Mouse (Mus musculus) limb, embryonic 13.5 days (tissue): Measurements from ENCODE around the gene Csrnp1. TPM values are rescaled to one million over a fixed set of nuclear protein-coding genes. Genes with fewer than 3 reads are reported as not detected.

ENCODE experiments used
- ATAC-seq: fragments of 200-750 bp; cut with Nextera tagmentation; 2 replicates; pipeline ENCODE4 v1.8.0; 2017; ENCODE audit warnings: low read depth, moderate number of reproducible peaks, moderate TSS enrichment; ENCODE audit not compliant: low FRiP score
- H3K27ac ChIP-seq: fragments of 300-500 bp; sonication (generic); 2 replicates; pipeline ENCODE4 v1.5.1; 2015; ENCODE audit warnings: inconsistent platforms, mild to moderate bottlenecking, moderate library complexity
- H3K27me3 ChIP-seq: fragments of 300-500 bp; sonication (generic); 2 replicates; pipeline ENCODE4 v1.6.1; 2015; ENCODE audit warnings: mild to moderate bottlenecking, inconsistent platforms
- H3K36me3 ChIP-seq: fragments of 300-500 bp; sonication (generic); 2 replicates; pipeline ENCODE4 v1.6.1; 2015; ENCODE audit warnings: inconsistent platforms, mild to moderate bottlenecking, moderate library complexity
- H3K4me1 ChIP-seq: fragments of 300-500 bp; sonication (generic); 2 replicates; pipeline ENCODE4 v1.6.1; 2015; ENCODE audit warnings: inconsistent platforms
- H3K4me2 ChIP-seq: fragments of 300-500 bp; sonication (generic); replicated peaks from 2 replicates; pipeline ENCODE4 v1.6.1; 2015; ENCODE audit warnings: inconsistent platforms, mild to moderate bottlenecking, moderate library complexity
- H3K4me3 ChIP-seq: fragments of 300-500 bp; sonication (generic); 2 replicates; pipeline ENCODE4 v1.5.1; 2015; ENCODE audit warnings: moderate library complexity, mild to moderate bottlenecking, inconsistent platforms
- H3K9ac ChIP-seq: fragments of 300-500 bp; sonication (generic); 2 replicates; pipeline ENCODE4 v1.6.1; 2015; ENCODE audit warnings: mild to moderate bottlenecking, inconsistent platforms
- H3K9me3 ChIP-seq: fragments of 300-500 bp; sonication (generic); 2 replicates; pipeline ENCODE4 v1.6.1; 2016; ENCODE audit warnings: inconsistent platforms
- WGBS: fragments of 180-500 bp; shearing (Covaris S2); methylation state at CpG from one replicate; pipeline ENCODE4 v1.1.7; 2015; 5-methylcytosine and 5-hydroxymethylcytosine counted together
- polyA plus RNA-seq: library from polyadenylated mRNA; unstranded; fragments of >200 nt; fragmentation: Nextera tagmentation; extraction: Ambion mirVana; gene quantifications from 2 replicates; pipeline ENCODE4 v1.2.1, GENCODE M21; 2015

Gene Csrnp1
- polyA plus RNA-seq, 1 experiment from 2014 or later, result 4.5 TPM

DNA sequence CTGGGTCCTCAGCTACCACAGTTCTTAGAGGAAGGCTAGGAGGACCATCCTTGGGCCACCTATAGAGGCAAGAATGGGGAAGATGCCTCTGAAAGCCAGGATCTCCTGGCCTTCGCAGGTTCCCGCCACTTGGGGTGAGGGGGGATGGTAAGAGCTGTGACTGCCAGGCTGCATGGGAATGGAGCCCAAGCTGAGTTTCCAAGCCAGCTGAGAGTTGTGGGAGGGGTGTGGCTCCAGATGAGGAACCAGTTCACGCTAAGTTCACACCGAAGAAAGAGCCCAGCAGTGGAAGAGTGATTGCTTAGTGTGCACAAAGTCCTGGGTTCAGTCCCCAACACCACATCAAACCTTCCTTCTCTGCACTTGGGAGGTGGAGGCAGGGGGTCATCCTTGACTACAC, 22.2 kb downstream of the Csrnp1 start:
- H3K27me3 ChIP-seq, result no peaks in the 10 kb centered on the region
- no peak overlapping the region for H3K4me2 ChIP-seq
- peaks cover 10% of the 10 kb centered on the region for H3K4me1 ChIP-seq
- no peaks in the 10 kb centered on the region for H3K9me3 ChIP-seq
- no peak overlapping the region for H3K27ac ChIP-seq
- H3K36me3 ChIP-seq, result no peaks in the 10 kb centered on the region
- 65% methylated on average over 4 of the region's 4 CpGs for WGBS
- no peak overlapping the region for H3K4me3 ChIP-seq
- ATAC-seq, result no peak
- H3K9ac ChIP-seq, result no peak overlapping the region

DNA sequence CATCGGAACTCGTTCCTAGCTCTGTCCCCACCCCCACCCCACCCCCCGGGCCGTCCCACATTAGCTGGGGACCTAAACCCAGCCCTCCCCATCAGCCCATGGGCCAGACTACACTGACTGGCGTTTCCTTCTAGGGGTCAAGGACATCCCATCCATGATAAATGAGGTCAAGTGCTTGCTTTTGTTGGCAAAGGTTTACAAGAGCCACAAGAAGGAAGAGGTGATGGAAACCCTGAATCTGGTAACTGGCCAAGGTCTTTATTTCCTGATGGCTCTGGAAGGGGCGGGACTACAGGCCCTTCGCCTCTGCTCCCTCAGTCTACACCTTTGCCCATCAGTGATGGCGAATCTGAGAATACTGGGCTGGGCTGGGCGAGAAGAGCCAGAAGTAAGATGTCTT, 25.6 kb downstream of the Csrnp1 start:
- Histone ChIP-seq H3K9ac (no peak overlapping the region), H3K4me2 (no peak overlapping the region), H3K4me3 (no peak overlapping the region), H3K36me3 (no peaks in the 10 kb centered on the region), H3K27me3 (no peaks in the 10 kb centered on the region), H3K9me3 (no peaks in the 10 kb centered on the region), H3K27ac (no peak overlapping the region), H3K4me1 (peaks cover 10% of the 10 kb centered on the region)
- WGBS, result 84% methylated on average over 9 of the region's 9 CpGs
- no peak for ATAC-seq

DNA sequence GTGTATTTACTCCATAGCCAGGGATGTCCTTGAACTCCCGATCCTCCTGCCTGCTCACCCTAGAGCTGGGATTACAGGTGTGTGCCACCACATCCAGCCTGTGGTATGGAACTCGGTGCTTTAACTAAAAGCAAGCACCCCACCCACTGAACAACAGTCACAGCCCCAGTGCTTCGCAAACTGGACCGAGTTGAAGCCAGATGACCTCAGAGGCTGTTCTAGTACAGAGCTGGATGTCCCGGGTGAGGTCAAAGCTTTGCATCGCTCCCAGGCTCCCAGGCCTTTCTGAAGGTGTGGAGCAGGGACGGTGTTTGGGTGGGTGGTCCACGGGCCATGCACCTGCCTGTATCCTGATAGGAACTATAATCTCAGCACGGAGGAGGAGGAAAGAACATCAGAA, 33.1 kb downstream of the Csrnp1 start:
- no peak overlapping the region for H3K27ac ChIP-seq
- no peak overlapping the region for H3K4me2 ChIP-seq
- no peak overlapping the region for H3K9ac ChIP-seq
- WGBS, result 86% methylated on average over 9 of the region's 9 CpGs
- H3K4me3 ChIP-seq, result no peak overlapping the region
- 0 out of 2 replicates have a peak, but pooled peaks cover 6% of the 10 kb centered on the region for H3K4me1 ChIP-seq
- H3K27me3 ChIP-seq, result no peaks in the 10 kb centered on the region
- ATAC-seq, result no peak
- H3K36me3 ChIP-seq, result no peaks in the 10 kb centered on the region
- no peaks in the 10 kb centered on the region for H3K9me3 ChIP-seq

DNA sequence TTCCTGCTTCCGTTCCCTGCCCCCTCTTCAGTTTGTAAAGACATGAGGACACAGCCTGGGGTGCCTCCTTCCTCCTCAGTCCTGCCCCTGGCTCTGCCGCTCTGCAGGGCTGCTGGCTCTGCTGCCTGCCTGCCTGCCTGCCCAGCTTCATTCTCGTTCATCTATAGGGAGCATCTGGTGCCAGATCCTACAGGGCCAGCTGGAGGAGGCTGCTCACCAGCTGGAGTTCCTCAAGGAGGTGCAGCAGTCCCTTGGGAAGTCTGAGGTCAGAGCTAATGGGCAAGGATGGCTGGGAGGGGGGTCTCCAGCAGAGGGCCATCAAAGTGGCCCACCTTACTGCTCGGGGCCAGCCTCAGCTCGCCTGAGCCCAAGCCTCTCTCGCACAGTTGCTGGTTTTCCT, 34.0 kb downstream of the Csrnp1 start:
- Histone ChIP-seq H3K36me3 (no peaks in the 10 kb centered on the region), H3K4me3 (no peak overlapping the region), H3K9me3 (no peaks in the 10 kb centered on the region), H3K9ac (peak overlapping the region; percentile 35; the same call in 1 of the 2 replicates), H3K4me2 (no peak overlapping the region), H3K27ac (no peak overlapping the region), H3K27me3 (no peaks in the 10 kb centered on the region), H3K4me1 (0 out of 2 replicates have a peak, but pooled peaks cover 6% of the 10 kb centered on the region)
- ATAC-seq, result no peak
- WGBS, result 25% methylated on average over 6 of the region's 6 CpGs

DNA sequence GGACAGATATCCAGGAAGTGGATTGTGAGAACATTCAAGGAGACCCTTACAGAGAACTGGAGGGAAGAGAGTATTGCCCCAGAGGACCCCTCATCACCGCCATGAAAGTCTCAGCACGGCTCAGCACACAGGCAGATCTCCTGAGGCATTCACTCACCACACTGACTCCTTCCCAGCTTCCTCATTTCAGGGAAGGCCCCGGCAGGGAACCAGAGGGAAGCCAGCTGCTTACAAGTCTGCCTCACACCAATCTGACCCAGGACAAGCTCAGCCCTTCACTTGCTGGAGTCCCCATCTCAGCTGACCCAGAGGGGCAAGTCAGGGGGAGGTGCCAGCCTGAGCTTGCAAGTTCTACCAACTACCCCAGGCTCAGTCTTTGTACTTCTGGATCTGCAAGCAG, 35.7 kb downstream of the Csrnp1 start:
- H3K27me3 ChIP-seq, result no peaks in the 10 kb centered on the region
- 0 out of 2 replicates have a peak, but pooled peaks cover 6% of the 10 kb centered on the region for H3K4me1 ChIP-seq
- WGBS, result 55% methylated on average over 3 of the region's 3 CpGs
- no peak for ATAC-seq
- H3K27ac ChIP-seq, result no peak overlapping the region
- H3K9ac ChIP-seq, result no peak overlapping the region
- H3K4me3 ChIP-seq, result no peak overlapping the region
- H3K9me3 ChIP-seq, result no peaks in the 10 kb centered on the region
- no peaks in the 10 kb centered on the region for H3K36me3 ChIP-seq
- no peak overlapping the region for H3K4me2 ChIP-seq

DNA sequence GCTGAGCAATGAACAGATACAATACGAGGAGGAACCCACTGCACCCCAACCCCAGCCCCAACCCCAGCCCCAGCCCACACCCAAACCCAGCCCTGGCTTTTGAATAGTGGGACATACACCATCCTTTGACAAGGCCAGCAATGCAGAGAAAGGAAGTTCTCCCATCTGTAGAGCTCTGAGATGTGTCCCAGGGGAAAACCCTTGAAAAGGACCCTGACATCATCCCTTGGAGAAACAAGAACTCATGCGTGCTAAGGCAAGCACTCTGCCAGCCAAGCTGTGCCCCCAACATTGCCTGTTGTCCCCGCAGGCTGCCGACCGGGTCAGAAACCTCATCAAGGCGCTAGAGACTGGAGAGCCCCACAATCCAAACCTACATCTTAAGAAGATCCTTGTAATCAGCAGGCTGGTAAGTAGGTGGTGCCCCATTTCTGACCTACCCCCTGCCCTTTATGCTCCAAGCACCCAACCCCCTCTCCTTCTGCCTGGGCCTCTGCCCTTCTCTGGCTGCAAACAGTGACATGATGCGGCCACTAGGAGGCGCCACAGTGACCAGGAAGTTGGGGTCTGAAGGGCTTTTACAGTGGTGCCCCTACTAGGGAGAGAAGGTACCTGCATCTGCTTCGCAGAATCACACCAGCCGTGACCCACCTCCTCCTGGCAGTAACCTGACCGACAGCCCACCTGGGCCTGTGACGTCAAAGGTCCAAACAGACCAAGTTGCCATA, 39.1 kb downstream of the Csrnp1 start:
- peaks cover 16% of the 10 kb centered on the region for H3K4me1 ChIP-seq
- H3K36me3 ChIP-seq, result no peaks in the 10 kb centered on the region
- H3K27me3 ChIP-seq, result no peaks in the 10 kb centered on the region
- H3K27ac ChIP-seq, result no peak overlapping the region
- no peak for ATAC-seq
- H3K4me3 ChIP-seq, result no peak overlapping the region
- no peak overlapping the region for H3K9ac ChIP-seq
- no peaks in the 10 kb centered on the region for H3K9me3 ChIP-seq
- 75% methylated on average over 12 of the region's 12 CpGs for WGBS
- H3K4me2 ChIP-seq, result no peak overlapping the region

DNA sequence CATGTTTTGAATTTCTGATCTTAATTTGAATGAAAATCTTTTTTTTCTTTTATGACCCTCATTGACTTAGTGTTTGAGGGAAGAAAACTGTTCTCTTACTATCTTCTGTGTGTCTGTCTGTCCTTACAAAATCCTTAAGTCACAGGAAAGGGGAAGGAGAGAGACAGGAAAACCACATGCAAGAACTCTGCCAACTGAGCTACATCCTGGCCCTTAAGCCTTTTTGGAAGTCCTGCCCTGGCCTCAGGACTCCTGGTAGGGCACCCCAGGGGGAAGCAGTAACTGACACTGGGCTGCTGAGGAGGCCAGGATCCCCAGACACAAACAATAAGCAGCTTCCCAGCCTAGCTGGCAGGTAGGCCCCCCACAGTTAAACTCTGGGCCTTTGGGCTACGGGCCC, 41.1 kb downstream of the Csrnp1 start:
- Histone ChIP-seq H3K4me3 (no peak overlapping the region), H3K27me3 (no peaks in the 10 kb centered on the region), H3K27ac (no peak overlapping the region; the same call in 1 of the 2 replicates), H3K9ac (no peak overlapping the region), H3K9me3 (no peaks in the 10 kb centered on the region), H3K4me2 (no peak overlapping the region), H3K4me1 (peaks cover 29% of the 10 kb centered on the region), H3K36me3 (no peaks in the 10 kb centered on the region)
- 74% methylated on average over 1 of the region's 1 CpGs for WGBS
- ATAC-seq, result no peak

DNA sequence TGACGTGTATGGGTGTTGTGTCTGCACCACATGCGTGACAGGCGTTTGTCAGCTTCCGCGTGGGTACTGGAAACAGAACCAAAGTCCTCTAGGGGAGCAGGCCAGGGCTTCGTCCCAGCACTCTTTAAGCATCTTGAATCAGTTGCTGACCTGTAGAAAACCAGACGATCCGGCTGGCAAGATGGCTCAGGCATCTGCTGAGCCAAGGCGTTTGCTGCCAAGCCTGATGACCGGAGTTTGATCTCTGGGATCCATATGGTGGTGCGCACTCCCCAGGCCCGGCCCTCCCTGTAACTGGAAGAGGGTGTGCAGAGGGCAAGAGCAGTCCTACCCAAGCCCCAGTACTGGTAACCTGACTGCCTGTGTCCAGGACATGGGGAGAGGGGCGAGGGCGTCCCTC, 42.6 kb downstream of the Csrnp1 start:
- Histone ChIP-seq H3K4me2 (no peak overlapping the region), H3K9me3 (no peaks in the 10 kb centered on the region), H3K9ac (no peak overlapping the region), H3K36me3 (no peaks in the 10 kb centered on the region), H3K27me3 (no peaks in the 10 kb centered on the region), H3K4me1 (peaks cover 36% of the 10 kb centered on the region), H3K27ac (peak overlapping the region; percentile 11; the same call in 1 of the 2 replicates), H3K4me3 (no peak overlapping the region)
- no peak for ATAC-seq
- WGBS, result 69% methylated on average over 14 of the region's 14 CpGs

DNA sequence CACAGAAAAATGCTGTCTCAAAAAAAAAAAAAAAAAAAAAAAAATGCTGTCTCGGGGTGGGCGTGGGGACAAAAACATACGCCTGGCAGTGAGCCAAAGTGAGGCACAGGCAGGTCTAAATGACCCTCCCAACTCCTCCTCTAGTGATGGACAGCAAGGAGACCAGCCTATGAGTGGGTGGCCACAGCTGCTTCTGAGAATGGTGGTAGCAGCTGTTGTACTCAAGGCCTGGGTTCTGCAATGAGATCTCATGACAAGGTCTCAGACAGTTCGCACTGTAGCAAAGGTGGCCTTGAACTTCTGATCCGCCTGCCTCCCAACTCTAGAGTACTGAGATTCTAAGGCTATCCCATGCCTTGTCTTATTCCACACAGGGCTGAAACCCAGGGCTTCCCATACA, 43.1 kb downstream of the Csrnp1 start:
- H3K4me1 ChIP-seq, result peaks cover 39% of the 10 kb centered on the region
- peak overlapping the region; percentile 10; the same call in 1 of the 2 replicates for H3K27ac ChIP-seq
- no peaks in the 10 kb centered on the region for H3K36me3 ChIP-seq
- no peak for ATAC-seq
- H3K4me3 ChIP-seq, result no peak overlapping the region
- WGBS, result 86% methylated on average over 5 of the region's 5 CpGs
- no peaks in the 10 kb centered on the region for H3K9me3 ChIP-seq
- H3K27me3 ChIP-seq, result no peaks in the 10 kb centered on the region
- no peak overlapping the region for H3K9ac ChIP-seq
- H3K4me2 ChIP-seq, result no peak overlapping the region

DNA sequence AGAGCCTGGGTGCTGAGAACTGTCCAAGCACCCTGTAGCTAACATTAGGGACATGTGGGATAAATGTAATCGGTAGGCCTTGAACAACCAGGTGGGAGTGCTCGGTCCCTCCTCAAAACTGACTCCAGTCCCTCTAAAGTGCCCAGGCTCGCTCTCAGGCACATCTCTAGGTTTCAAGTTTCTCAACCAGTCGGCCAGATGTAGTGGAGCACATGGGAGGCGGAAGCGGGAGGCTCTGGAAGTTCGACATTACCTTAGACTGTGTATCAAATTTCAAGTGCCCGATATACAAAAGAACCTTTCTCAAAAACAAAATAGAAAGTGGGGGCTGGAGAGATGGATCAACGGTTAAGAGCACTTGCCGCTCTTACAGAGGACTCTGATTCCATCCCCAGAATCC, 44.8 kb downstream of the Csrnp1 start:
- Histone ChIP-seq H3K9ac (no peak overlapping the region), H3K4me2 (no peak overlapping the region), H3K27ac (no peak overlapping the region), H3K4me3 (no peak overlapping the region), H3K4me1 (peaks cover 45% of the 10 kb centered on the region), H3K9me3 (no peaks in the 10 kb centered on the region), H3K36me3 (no peaks in the 10 kb centered on the region), H3K27me3 (no peaks in the 10 kb centered on the region)
- no peak for ATAC-seq
- 23% methylated on average over 10 of the region's 10 CpGs for WGBS

DNA sequence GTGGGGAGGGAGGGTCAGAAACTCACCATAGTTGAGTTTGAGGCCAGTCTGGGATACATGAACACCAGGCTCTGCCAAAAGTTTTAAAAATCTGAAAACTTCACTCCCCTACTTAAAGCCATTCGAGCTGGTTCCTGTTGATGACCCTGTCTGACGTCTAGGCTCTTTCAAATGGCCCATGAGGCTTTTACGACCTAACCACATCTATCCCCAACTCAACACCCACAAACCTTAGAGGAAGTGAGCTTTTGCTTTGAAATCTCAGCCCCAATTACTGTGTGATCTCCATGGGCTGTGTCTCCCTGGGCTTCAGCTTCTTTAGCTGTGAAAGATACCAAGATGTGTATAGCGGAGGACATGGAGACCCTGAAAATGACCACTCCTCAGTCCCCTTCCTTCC, 46.0 kb downstream of the Csrnp1 start:
- H3K9me3 ChIP-seq, result no peaks in the 10 kb centered on the region
- peaks cover 45% of the 10 kb centered on the region for H3K4me1 ChIP-seq
- H3K9ac ChIP-seq, result no peak overlapping the region
- 64% methylated on average over 4 of the region's 4 CpGs for WGBS
- no peaks in the 10 kb centered on the region for H3K27me3 ChIP-seq
- H3K36me3 ChIP-seq, result no peaks in the 10 kb centered on the region
- no peak overlapping the region for H3K4me2 ChIP-seq
- no peak overlapping the region for H3K27ac ChIP-seq
- ATAC-seq, result no peak
- no peak overlapping the region for H3K4me3 ChIP-seq

DNA sequence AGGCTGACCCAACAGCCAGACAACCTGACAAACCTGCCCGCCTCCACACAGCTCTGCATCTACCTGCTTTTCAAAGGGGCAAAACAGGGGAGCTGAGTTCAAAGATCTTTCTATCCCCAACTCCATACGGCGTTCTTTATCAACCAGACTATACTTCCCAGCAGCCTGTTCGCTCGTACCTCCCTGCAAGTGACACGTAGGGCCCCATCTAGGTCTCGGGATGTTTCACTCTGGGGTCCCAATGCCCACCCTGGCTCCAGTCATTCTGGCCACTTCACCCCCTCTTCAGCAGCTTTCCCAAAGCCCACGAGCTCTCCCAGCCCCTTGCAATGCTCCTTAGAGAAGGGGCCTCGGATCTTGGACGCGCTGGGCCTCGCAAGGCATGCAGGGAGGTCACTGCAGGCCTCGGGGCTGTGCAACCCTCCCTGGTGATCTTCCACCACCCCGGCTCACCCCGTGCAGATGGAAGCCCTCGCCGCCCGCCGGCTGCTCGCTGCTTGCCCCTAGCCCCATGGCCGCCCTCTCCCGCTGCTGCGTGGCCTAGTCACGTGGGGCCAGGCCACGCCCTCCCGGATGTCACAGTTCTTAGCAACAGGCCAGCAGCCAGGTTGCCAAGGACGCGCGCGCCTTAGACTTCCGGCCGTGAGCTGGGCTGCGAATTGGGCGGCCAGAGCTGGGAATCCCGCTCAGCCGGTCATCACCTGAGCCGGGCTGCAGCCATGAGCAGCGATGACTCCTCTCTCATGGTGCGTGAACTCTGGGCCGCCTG, 47.3 kb downstream of the Csrnp1 start, which contains the start of the genes Gorasp1 and Ttc21a:
TSS of gene Gorasp1 (minus strand) at position 561 of the 769 bp plus-strand sequence.
TSS of gene Ttc21a (plus strand) at position 602 of the 769 bp plus-strand sequence.
- Histone ChIP-seq H3K4me2 (peak within 1 kb of the TSS; percentile 82), H3K9ac (peak within 1 kb of the TSS; percentile 92), H3K27me3 (no peaks in the 10 kb centered on the region), H3K9me3 (no peaks in the 10 kb centered on the region), H3K36me3 (peaks cover 10% of the 10 kb centered on the region), H3K4me3 (peak within 1 kb of the TSS; percentile 79), H3K27ac (peak within 1 kb of the TSS; percentile 73; the same call in 1 of the 2 replicates), H3K4me1 (peaks cover 44% of the 10 kb centered on the region)
- peak; percentile 91 for ATAC-seq
- 3% methylated on average over 40 of the region's 40 CpGs for WGBS
